Mouse (Mus musculus) 3T3-L1 (cell line): ENCODE results near the gene Arl4d.
A peak's percentile ranks its signal among the peaks of the same experiment; 100 is the strongest.
"Not testable (repeated sequence)": the region's sequence is repeated elsewhere in the genome, so short reads cannot be mapped to it uniquely, and the experiment has no call there.

ENCODE experiments used
- DNase-seq: peaks from one replicate; pipeline ENCODE4 v3.0.0-alpha.2; 2015; ENCODE audit warnings: low read depth, low spot score

Gene Arl4d

GRCm38 (mm10) chr11:101645411-101646282, 19.7 kb upstream of the Arl4d start:
- not testable (repeated sequence) for DNase-seq

DNA sequence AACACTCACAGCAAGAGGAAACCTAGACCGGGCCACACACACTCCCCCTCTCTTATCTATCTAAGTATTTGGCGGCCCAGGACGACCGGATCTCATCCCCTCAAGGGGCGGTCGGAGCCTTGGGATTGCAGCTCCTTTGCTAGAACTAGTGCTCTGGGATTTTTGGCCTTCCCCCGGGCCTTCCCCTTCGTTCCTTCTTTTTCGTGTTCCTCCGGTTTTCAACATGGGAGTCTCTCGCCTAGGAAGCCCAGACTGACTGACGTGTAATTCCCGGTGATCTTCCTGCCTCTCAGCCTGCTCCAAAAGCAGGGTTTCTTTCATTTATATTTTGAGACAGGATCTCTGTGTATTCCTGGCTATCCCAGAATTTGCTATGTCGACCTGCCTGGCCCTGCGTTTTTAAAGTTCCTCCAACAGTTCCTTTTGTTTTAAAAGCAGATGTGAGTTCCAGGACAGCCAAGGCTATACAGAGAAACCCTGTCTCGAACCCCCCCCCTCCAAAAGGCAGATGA, 19.0 kb upstream of the Arl4d start:
- DNase-seq, result not testable (repeated sequence)

DNA sequence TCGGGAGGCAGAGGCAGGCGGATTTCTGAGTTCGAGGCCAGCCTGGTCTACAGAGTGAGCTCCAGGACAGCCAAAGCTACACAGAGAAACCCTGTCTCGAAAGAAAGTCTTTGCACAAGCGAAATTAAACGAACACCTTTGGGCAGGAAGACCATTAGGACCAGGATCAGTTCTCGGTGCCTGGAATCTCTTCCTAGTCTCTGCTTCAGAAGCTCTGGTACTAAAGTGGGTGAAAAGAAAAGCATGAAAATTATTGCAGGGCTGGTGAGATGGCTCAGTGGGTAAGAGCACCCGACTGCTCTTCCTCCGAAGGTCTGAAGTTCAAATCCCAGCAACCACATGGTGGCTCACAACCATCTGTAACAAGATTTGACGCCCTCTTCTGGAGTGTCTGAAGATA, 18.2 kb upstream of the Arl4d start:
- not testable (repeated sequence) for DNase-seq

DNA sequence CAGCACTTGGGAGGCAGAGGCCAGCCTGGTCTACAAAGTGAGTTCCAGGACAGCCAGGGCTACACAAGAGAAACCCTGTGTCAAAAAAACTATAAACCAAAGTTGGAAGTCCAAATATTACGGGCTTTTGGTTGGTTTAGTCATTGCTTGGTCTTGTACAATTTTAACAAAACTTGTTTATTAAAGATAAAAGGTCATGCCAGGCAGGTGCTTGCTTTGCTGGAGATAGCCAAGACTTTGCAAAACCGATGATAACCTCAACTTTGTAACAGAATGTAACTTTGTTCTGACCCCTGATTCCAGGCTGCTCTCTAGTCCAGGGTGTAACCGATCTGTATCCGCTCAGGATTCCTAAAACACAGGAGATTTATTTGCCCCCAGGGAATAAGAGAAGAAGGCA, 9.0 kb upstream of the Arl4d start:
- no peak for DNase-seq

- DNase-seq, result no peak
Measured at GRCm38 (mm10) chr11:101657528-101657885, 7.8 kb upstream of the Arl4d start.

- DNase-seq, result peak; percentile 99
Measured at GRCm38 (mm10) chr11:101657886-101658750, 7.2 kb upstream of the Arl4d start.

DNA sequence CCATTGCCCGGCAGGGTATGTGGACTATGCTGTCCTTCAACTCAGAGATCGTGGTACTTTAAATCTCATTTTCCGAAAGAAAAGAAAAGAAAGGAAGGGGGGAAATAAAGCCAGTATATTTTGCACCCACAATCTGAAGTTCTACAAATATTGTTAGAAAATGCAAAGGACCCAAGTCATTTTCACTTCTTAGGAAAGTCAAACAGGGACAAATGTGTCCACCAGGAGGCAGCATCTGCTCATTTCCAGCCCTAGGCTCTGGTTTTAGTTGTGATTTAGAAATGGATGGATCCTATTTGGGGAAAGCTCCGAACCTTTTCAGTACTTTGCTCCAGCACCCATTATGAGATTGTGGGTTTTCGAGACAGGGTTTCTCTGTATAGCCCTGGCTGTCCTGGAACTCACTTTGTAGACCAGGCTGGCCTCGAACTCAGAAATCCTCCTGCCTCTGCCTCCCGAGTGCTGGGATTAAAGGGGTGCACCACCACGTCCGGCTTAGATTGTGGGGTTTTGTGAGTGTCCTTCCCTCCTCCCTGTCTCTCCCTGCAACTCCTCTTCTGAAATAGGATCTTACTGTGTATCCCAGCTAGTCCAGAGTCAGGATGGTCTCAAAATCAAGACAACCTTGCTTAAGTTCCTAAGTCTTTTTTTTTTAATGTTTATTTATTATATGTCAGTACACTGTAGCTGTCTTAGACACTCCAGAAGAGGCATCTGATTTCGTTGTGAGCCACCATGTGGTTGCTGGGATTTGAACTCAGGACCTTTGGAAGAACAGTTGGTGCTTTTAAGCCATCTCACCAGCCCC, 6.4 kb upstream of the Arl4d start:
- DNase-seq, result peak; percentile 99

DNA sequence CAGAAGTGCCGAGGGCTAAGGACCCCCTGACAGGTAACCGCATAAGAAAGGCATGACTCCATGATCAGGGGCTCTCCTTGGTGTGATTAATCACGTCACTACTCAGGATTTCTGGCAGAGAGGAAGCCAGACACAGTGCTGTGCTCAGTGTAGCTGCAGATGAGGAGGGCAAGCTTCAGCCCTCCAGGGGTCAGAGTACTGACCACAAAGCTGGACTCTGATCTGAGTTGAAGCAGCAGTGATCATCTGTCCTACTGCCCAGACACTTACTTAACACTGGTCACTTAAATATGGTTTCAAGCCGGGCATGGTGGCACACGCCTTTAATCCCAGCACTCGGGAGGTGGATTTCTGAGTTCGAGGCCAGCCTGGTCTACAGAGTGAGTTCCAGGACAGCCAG, 4.2 kb upstream of the Arl4d start:
- peak; percentile 25 for DNase-seq

- DNase-seq, result no peak
Measured at GRCm38 (mm10) chr11:101661786-101662185, 3.6 kb upstream of the Arl4d start.

- DNase-seq, result no peak
Measured at GRCm38 (mm10) chr11:101663229-101664027, 1.9 kb upstream of the Arl4d start.

- DNase-seq, result no peak
Measured at GRCm38 (mm10) chr11:101665636-101665992, 273 bp downstream of the Arl4d start.

DNA sequence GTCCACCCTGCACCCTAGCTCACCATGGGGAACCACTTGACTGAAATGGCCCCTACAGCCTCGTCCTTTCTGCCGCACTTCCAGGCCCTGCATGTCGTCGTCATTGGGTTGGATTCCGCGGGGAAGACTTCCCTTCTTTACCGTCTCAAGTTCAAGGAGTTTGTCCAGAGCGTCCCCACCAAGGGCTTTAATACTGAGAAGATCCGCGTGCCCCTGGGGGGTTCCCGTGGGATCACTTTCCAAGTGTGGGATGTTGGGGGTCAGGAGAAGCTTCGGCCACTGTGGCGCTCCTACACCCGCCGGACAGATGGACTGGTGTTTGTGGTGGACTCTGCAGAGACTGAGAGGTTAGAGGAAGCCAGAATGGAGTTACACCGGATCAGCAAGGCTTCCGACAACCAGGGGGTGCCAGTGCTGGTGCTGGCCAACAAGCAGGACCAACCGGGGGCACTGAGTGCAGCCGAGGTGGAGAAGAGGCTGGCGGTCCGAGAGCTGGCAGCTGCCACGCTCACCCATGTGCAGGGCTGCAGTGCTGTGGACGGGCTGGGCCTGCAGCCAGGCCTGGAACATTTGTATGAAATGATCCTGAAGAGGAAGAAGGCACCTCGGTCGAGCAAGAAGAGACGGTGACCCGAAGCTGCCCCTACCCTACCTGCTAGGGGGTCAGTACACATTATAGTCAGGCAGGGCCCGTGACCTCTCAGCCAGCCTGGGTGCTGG, 1.4 kb downstream of the Arl4d start:
- no peak for DNase-seq

GRCm38 (mm10) chr11:101667871-101668532, 2.7 kb downstream of the Arl4d start:
- DNase-seq, result peak; percentile 24

DNA sequence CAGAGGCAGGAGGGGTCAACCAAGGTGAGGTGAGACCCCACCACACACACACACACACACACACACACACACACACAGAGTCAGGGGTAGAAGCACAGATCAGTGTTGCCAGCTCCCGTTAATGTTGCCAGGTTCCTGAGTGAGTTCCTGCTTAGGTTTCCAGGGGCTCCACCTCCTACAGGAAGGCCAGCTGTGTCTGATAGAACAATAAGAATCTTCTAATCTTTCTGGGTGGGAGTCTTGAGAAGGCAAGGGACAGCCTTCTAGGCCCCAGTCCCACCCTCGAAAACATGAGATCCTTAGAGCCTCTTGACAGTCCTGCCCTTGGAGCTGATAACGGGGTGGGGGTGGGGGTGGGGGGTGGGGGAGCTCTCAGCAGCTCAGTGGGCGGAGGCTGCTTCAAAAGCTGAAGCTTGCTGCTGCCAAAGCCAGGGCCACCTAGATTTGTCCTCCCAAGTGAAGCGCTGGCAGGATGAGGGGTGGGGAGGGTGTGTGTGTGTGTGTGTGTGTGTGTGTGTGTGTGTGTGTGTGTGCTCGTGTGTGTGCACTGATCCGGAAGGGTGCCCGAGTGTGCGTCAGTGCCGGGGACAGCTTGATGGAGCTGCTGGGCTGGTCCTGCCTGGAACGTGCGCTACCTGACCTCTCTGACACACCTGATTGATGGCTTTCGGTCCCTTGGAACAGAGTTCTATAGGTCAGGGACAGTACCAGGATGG, 3.4 kb downstream of the Arl4d start:
- DNase-seq, result no peak

DNA sequence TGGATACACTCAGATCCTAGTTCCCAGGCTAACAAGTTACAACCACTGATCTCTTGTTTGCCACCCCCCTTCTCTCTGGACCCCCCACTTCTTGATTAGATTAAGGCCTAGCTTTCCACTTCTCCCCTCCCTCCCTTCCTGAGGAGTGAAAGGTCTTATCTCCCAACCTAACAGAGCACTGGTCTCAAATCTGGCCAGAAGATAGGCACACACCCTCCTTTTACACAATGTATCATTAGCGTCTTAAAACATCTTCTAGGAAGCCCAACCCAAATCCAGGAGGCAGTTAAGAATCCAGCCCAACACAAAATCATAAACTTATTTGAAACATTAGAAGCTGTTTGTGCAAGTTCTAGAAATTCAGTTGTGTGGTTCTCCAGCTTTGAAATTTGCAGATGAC, 5.0 kb downstream of the Arl4d start:
- no peak for DNase-seq

DNA sequence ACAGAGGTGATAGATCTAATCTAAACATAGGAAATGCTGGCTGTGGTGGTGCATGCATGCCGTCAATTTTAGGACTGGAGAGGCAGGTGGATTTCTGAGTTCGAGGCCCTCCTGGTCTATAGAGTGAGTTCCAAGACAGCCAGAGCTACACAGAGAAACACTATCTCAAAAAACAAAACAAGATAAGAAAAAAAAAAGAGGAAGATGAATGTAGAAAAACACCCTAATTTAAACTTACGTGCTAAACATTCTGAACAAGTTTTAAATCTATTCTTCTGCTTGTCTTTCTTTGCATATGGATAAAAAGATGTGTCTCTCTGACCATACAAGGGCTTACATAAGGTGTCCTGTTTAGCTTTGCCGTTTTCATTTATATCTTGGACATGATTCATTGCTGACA, 5.9 kb downstream of the Arl4d start:
- no peak for DNase-seq

DNA sequence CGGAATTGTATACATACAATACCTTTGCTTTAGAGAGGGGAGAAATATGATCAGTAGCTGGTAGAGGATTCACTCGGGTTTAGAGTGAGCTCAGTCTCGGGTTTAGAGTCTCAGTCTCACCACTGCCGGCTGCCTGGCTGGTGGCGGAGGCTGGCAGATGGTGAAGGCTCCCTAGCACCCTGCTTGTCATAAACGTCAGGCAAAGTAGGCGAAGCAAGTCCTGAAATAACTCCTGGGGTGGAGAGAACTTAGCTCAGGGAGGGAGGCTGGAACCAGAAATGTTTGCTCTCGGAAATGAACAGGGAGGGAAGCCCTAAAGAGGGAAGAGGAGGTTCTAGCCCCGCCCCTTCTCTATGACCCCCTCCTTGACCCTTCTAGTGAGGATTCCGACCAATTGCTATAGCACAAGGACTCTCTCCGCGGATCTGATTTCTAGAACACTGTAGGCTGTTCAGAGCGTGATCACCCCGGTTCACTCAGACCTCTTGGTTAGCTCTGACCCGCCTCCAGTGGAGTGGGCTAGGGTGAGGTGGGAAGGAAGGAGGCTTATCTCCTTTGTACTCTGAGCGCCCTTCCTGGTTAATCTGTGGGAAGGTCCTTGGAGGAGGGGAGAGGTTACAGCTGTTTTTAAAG, 7.8 kb downstream of the Arl4d start:
- DNase-seq, result no peak

- no peak for DNase-seq
Measured at GRCm38 (mm10) chr11:101674106-101674505, 8.8 kb downstream of the Arl4d start.

- DNase-seq, result no peak
Measured at GRCm38 (mm10) chr11:101675349-101675748, 10.0 kb downstream of the Arl4d start.
